Mouse (Mus musculus): ENCODE measurements at regions not wholly inside any gene's neighbourhood (a gene's known extent, or its start where the extent isn't known, plus 50 kb on each side); places are given as distances from the start of the nearest gene placed in this dataset.

DNA sequence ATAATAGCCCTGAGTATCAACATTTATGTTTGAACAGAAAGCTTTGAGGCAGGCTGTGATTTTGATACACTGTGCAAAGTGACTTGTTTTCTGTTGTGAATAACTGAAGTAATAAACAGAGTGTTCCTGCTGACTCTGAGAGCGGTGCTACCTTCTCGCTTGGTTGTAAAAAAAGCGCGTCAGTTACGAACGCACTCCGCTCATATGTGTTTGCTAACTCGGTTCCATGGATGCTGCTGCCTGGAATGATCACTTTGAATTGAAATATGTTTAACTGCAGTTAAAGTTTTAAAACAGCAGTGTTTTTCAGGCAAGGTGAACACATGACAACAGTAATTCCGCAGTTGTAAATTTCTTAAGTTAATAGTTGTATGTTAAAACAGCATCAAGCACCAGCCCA lies 567.7 kb downstream of the Prkd1 start:
- Histone ChIP-seq H3K27ac (ENCODE audit: low read depth, low read length) (no peak overlapping the region), H3K4me1 (ENCODE audit: control insufficient read depth, insufficient read depth, low read length) (no peaks in the 10 kb centered on the region), H3K27me3 (ENCODE audit: control insufficient read depth, insufficient read depth, low read length) (no peaks in the 10 kb centered on the region; the same call in 1 of the 2 replicates), H3K4me3 (ENCODE audit: low read depth, low read length) (no peak overlapping the region), H3K4me2 (no peak overlapping the region), H3K9me3 (ENCODE audit: control insufficient read depth, low read length) (no peaks in the 10 kb centered on the region), H3K36me3 (ENCODE audit: control insufficient read depth, insufficient read depth, low read length) (no peaks in the 10 kb centered on the region), H3K9ac (ENCODE audit: low read length) (no peak overlapping the region)
- DNase-seq (ENCODE audit: low spot score, missing footprints) (no peak), ATAC-seq (ENCODE audit: low FRiP score) (no peak)
- 89% methylated on average over 9 of the region's 9 CpGs for WGBS

DNA sequence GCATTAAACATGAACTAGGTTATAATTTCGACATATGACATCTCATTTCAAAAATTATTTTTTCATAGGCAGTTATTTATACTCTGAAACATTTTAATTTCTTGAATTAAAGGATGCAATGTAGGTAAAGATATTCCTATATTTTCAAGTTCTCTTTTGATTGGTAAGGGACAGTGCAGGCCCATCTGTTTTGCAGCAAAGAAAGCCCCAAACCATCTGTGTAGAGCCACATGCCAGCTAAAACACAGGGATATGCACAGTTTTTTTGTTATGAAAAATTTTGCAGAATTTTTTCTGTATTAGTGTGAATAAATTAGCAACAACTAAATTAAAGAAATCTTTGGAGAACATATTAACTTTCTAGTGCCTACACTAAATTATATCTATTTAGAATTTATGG lies 567.3 kb downstream of the Prkd1 start:
- Histone ChIP-seq H3K9me3 (ENCODE audit: control insufficient read depth, low read length) (no peaks in the 10 kb centered on the region), H3K9ac (ENCODE audit: low read length) (no peak overlapping the region), H3K4me3 (ENCODE audit: low read depth, low read length) (no peak overlapping the region), H3K27me3 (ENCODE audit: control insufficient read depth, insufficient read depth, low read length) (no peaks in the 10 kb centered on the region), H3K4me1 (ENCODE audit: control insufficient read depth, insufficient read depth, low read length) (no peaks in the 10 kb centered on the region), H3K4me2 (no peak overlapping the region), H3K36me3 (ENCODE audit: control insufficient read depth, insufficient read depth, low read length) (no peaks in the 10 kb centered on the region), H3K27ac (ENCODE audit: low read depth, low read length) (no peak overlapping the region)
- WGBS: 82% methylated on average over 1 of the region's 1 CpGs
- ATAC-seq (ENCODE audit: low FRiP score) (no peak), DNase-seq (ENCODE audit: low spot score, missing footprints) (no peak)

- Histone ChIP-seq H3K9ac (ENCODE audit: low read length) (no peak overlapping the region), H3K36me3 (ENCODE audit: control insufficient read depth, insufficient read depth, low read length) (no peaks in the 10 kb centered on the region), H3K27me3 (ENCODE audit: control insufficient read depth, insufficient read depth, low read length) (no peaks in the 10 kb centered on the region), H3K9me3 (ENCODE audit: control insufficient read depth, low read length) (no peaks in the 10 kb centered on the region), H3K4me2 (no peak overlapping the region), H3K4me3 (ENCODE audit: low read depth, low read length) (no peak overlapping the region), H3K4me1 (ENCODE audit: control insufficient read depth, insufficient read depth, low read length) (no peaks in the 10 kb centered on the region), H3K27ac (ENCODE audit: low read depth, low read length) (no peak overlapping the region)
- ATAC-seq (ENCODE audit: low FRiP score) (no peak), DNase-seq (ENCODE audit: low spot score, missing footprints) (peak; percentile 74)
- WGBS: 89% methylated on average over 3 of the region's 3 CpGs
These were observed 564.4 kb downstream of the Prkd1 start for GRCm38 (mm10) chr12:50084517-50084916.

- DNase-seq (ENCODE audit: low spot score, missing footprints): no peak
- no peak overlapping the region for H3K4me3 ChIP-seq (ENCODE audit: low read depth, low read length)
- H3K9ac ChIP-seq (ENCODE audit: low read length): no peak overlapping the region
- no peak for ATAC-seq (ENCODE audit: low FRiP score)
- no peaks in the 10 kb centered on the region for H3K27me3 ChIP-seq (ENCODE audit: control insufficient read depth, insufficient read depth, low read length)
- no peak overlapping the region for H3K27ac ChIP-seq (ENCODE audit: low read depth, low read length)
- H3K36me3 ChIP-seq (ENCODE audit: control insufficient read depth, insufficient read depth, low read length): no peaks in the 10 kb centered on the region
- 93% methylated on average over 9 of the region's 9 CpGs for WGBS
- H3K4me2 ChIP-seq: no peak overlapping the region
- H3K9me3 ChIP-seq (ENCODE audit: control insufficient read depth, low read length): no peaks in the 10 kb centered on the region
- no peaks in the 10 kb centered on the region for H3K4me1 ChIP-seq (ENCODE audit: control insufficient read depth, insufficient read depth, low read length)
These were observed 537.5 kb downstream of the Prkd1 start for GRCm38 (mm10) chr12:50111246-50112044.

DNA sequence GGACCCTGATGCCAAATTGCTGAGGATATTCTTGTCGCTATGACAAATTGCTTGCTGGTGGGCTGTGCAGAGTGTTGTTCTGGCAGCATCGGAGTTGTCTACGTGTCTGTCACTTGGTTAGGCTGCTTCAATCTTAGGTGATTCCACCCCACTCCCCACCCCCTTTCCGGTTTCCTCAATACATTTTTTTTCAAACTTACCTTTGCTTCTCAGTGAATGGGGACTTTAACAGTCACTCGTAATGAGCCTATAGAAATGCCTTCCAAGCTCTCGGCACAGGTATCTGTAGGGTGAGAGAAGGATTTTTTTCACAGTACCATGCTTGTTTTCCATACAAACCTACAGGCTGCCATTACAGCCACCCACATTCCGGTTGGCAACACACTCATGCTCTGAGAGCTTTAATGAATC lies 536.8 kb downstream of the Prkd1 start:
- no peaks in the 10 kb centered on the region for H3K27me3 ChIP-seq (ENCODE audit: control insufficient read depth, insufficient read depth, low read length)
- H3K27ac ChIP-seq (ENCODE audit: low read depth, low read length): no peak overlapping the region
- DNase-seq (ENCODE audit: low spot score, missing footprints) (no peak), ATAC-seq (ENCODE audit: low FRiP score) (no peak)
- no peak overlapping the region for H3K4me2 ChIP-seq
- H3K4me3 ChIP-seq (ENCODE audit: low read depth, low read length): no peak overlapping the region
- H3K4me1 ChIP-seq (ENCODE audit: control insufficient read depth, insufficient read depth, low read length): no peaks in the 10 kb centered on the region
- H3K36me3 ChIP-seq (ENCODE audit: control insufficient read depth, insufficient read depth, low read length): no peaks in the 10 kb centered on the region
- WGBS: 84% methylated on average over 7 of the region's 7 CpGs
- no peak overlapping the region for H3K9ac ChIP-seq (ENCODE audit: low read length)
- no peaks in the 10 kb centered on the region for H3K9me3 ChIP-seq (ENCODE audit: control insufficient read depth, low read length)

GRCm38 (mm10) chr12:50115855-50116254 lies 533.0 kb downstream of the Prkd1 start:
- H3K36me3 ChIP-seq (ENCODE audit: control insufficient read depth, insufficient read depth, low read length): no peaks in the 10 kb centered on the region
- 27% methylated on average over 2 of the region's 2 CpGs for WGBS
- H3K4me2 ChIP-seq: no peak overlapping the region
- peak; percentile 47; the same call in 1 of the 2 replicates for ATAC-seq (ENCODE audit: low FRiP score)
- H3K4me3 ChIP-seq (ENCODE audit: low read depth, low read length): no peak overlapping the region
- no peaks in the 10 kb centered on the region for H3K9me3 ChIP-seq (ENCODE audit: control insufficient read depth, low read length)
- peaks cover 3% of the 10 kb centered on the region; the same call in 1 of the 2 replicates for H3K4me1 ChIP-seq (ENCODE audit: control insufficient read depth, insufficient read depth, low read length)
- no peaks in the 10 kb centered on the region for H3K27me3 ChIP-seq (ENCODE audit: control insufficient read depth, insufficient read depth, low read length)
- H3K27ac ChIP-seq (ENCODE audit: low read depth, low read length): no peak overlapping the region
- no peak overlapping the region for H3K9ac ChIP-seq (ENCODE audit: low read length)
- DNase-seq (ENCODE audit: low spot score, missing footprints): no peak

DNA sequence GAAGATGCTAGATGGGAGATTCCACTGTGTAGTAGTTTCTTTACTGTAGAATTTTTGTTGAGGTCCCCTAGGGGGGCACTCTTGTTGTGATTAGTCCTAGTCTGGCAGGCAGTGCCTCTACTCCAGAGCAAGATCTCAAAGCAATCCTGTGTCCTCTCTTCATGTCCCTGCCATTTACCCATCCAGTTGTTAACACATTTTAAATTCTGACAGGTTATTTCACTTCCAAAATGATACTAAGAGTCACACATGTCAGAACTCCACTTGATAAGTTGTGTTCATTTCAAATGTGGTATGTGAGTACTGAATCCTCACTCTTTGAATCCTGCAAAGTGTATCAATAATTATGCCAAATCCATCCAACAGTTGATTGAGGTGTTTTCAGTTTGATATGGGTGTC lies 530.6 kb downstream of the Prkd1 start:
- Histone ChIP-seq H3K36me3 (ENCODE audit: control insufficient read depth, insufficient read depth, low read length) (no peaks in the 10 kb centered on the region), H3K27ac (ENCODE audit: low read depth, low read length) (no peak overlapping the region), H3K4me1 (ENCODE audit: control insufficient read depth, insufficient read depth, low read length) (peaks cover 8% of the 10 kb centered on the region; the same call in 1 of the 2 replicates), H3K4me3 (ENCODE audit: low read depth, low read length) (no peak overlapping the region), H3K27me3 (ENCODE audit: control insufficient read depth, insufficient read depth, low read length) (peaks cover 6% of the 10 kb centered on the region; the same call in 1 of the 2 replicates), H3K9me3 (ENCODE audit: control insufficient read depth, low read length) (no peaks in the 10 kb centered on the region), H3K9ac (ENCODE audit: low read length) (no peak overlapping the region), H3K4me2 (no peak overlapping the region)
- DNase-seq (ENCODE audit: low spot score, missing footprints) (no peak), ATAC-seq (ENCODE audit: low FRiP score) (no peak)

DNA sequence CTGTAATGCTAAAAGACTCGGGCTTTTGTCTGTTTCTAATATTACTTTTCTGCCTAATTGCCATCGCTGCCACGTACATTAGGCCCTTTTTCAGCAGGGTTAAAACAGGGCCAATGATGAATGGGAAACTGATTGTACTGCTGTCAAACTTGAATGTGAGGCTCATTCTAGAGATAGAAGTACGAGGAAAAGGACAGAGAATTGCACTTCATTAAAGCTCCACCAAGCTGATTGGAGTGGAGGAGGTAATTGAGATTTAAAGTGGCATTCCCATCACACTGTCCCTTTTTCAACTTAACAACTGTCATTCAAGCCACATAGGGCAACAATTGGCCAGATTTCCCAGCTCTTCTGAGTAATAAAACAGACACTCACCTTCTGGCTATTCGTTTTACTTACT lies 526.8 kb downstream of the Prkd1 start:
- 44% methylated on average over 5 of the region's 5 CpGs for WGBS
- DNase-seq (ENCODE audit: low spot score, missing footprints): no peak
- Histone ChIP-seq H3K9ac (ENCODE audit: low read length) (no peak overlapping the region), H3K4me3 (ENCODE audit: low read depth, low read length) (no peak overlapping the region), H3K27me3 (ENCODE audit: control insufficient read depth, insufficient read depth, low read length) (peaks cover 6% of the 10 kb centered on the region; the same call in 1 of the 2 replicates), H3K4me2 (no peak overlapping the region), H3K9me3 (ENCODE audit: control insufficient read depth, low read length) (no peaks in the 10 kb centered on the region), H3K27ac (ENCODE audit: low read depth, low read length) (no peak overlapping the region), H3K36me3 (ENCODE audit: control insufficient read depth, insufficient read depth, low read length) (no peaks in the 10 kb centered on the region), H3K4me1 (ENCODE audit: control insufficient read depth, insufficient read depth, low read length) (peaks cover 8% of the 10 kb centered on the region; the same call in 1 of the 2 replicates)
- ATAC-seq (ENCODE audit: low FRiP score): no peak

- Histone ChIP-seq H3K36me3 (ENCODE audit: control insufficient read depth, insufficient read depth, low read length) (no peaks in the 10 kb centered on the region), H3K9ac (ENCODE audit: low read length) (no peak overlapping the region), H3K4me3 (ENCODE audit: low read depth, low read length) (no peak overlapping the region), H3K27me3 (ENCODE audit: control insufficient read depth, insufficient read depth, low read length) (peaks cover 6% of the 10 kb centered on the region; the same call in 1 of the 2 replicates), H3K4me1 (ENCODE audit: control insufficient read depth, insufficient read depth, low read length) (peaks cover 8% of the 10 kb centered on the region; the same call in 1 of the 2 replicates), H3K27ac (ENCODE audit: low read depth, low read length) (no peak overlapping the region), H3K9me3 (ENCODE audit: control insufficient read depth, low read length) (no peaks in the 10 kb centered on the region), H3K4me2 (no peak overlapping the region)
- DNase-seq (ENCODE audit: low spot score, missing footprints) (no peak), ATAC-seq (ENCODE audit: low FRiP score) (no peak)
- WGBS: 68% methylated on average over 1 of the region's 1 CpGs
These were observed 525.9 kb downstream of the Prkd1 start for GRCm38 (mm10) chr12:50122971-50123370.
